Mouse (Mus musculus) kidney, postnatal 10 days (tissue): ENCODE measurements around the gene Mta1.
A peak's percentile ranks its signal among the peaks of the same experiment; 100 is the strongest.

Experiments
- DNase-seq: peaks from one replicate; pipeline ENCODE4 v3.0.0; 2021; ENCODE audit warnings: mixed read lengths

Mta1 gene

GRCm38 (mm10) chr12:113136492-113137020 is 38.5 kb downstream of the Mta1 start:
- no peak for DNase-seq

GRCm38 (mm10) chr12:113137260-113138213 is 39.5 kb downstream of the Mta1 start:
- no peak for DNase-seq

- no peak for DNase-seq
These were observed 40.2 kb downstream of the Mta1 start for GRCm38 (mm10) chr12:113138291-113138690.

- peak; percentile 73 for DNase-seq
These were observed 41.1 kb downstream of the Mta1 start for GRCm38 (mm10) chr12:113138901-113139864.

GRCm38 (mm10) chr12:113139908-113140615 is 42.0 kb downstream of the Mta1 start, which contains the start of gene Crip2:
Gene Crip2 (plus strand): TSS chr12:113140236.
- peak; percentile 94 for DNase-seq

GRCm38 (mm10) chr12:113140616-113141411 is 42.7 kb downstream of the Mta1 start:
- peak; percentile 61 for DNase-seq

GRCm38 (mm10) chr12:113141531-113141973 is 43.5 kb downstream of the Mta1 start:
- peak; percentile 77 for DNase-seq

- DNase-seq = peak; percentile 91
These were observed 44.2 kb downstream of the Mta1 start for GRCm38 (mm10) chr12:113142021-113142975.

- peak; percentile 42 for DNase-seq
These were observed 45.1 kb downstream of the Mta1 start for GRCm38 (mm10) chr12:113143164-113143563.

GRCm38 (mm10) chr12:113144001-113144756 is 46.1 kb downstream of the Mta1 start:
- peak; percentile 64 for DNase-seq

- peak; percentile 18 for DNase-seq
These were observed 46.8 kb downstream of the Mta1 start for GRCm38 (mm10) chr12:113144886-113145285.

GRCm38 (mm10) chr12:113145591-113145990 is 47.5 kb downstream of the Mta1 start:
- no peak for DNase-seq

GRCm38 (mm10) chr12:113146112-113147057 is 48.3 kb downstream of the Mta1 start, which contains the start of gene Crip1:
Gene Crip1 (plus strand): TSS chr12:113146316.
- peak; percentile 89 for DNase-seq

- DNase-seq = peak; percentile 35
These were observed 49.4 kb downstream of the Mta1 start for GRCm38 (mm10) chr12:113147481-113147880.

- DNase-seq = peak; percentile 61
These were observed 50.4 kb downstream of the Mta1 start for GRCm38 (mm10) chr12:113148381-113149035.

GRCm38 (mm10) chr12:113149341-113149740 is 51.3 kb downstream of the Mta1 start:
- DNase-seq = peak; percentile 73

- no peak for DNase-seq
These were observed 51.8 kb downstream of the Mta1 start for GRCm38 (mm10) chr12:113149896-113150295.
